Mouse (Mus musculus) spleen, adult 2 months (tissue): Measurements from ENCODE around the gene Clasrp. TPM values are rescaled to one million over a fixed set of nuclear protein-coding genes. Genes with fewer than 3 reads are reported as not detected.

ENCODE experiments used
- DNase-seq, 2 experiments: peaks; one replicate each; pipeline versions ENCODE4 v3.0.0 to v3.0.0-alpha.2; 2012 to 2021; ENCODE audit warnings: low spot score in 2 of 2, low read depth in 1 of 2
- H3K27ac ChIP-seq: fragments of 200-500 bp; 2 replicates; pipeline ENCODE4 v1.5.1; 2012; ENCODE audit warnings: low read length, inconsistent platforms; ENCODE audit not compliant: insufficient read depth
- H3K27me3 ChIP-seq: fragments of 200-500 bp; 2 replicates; pipeline ENCODE4 v1.6.1; 2012; ENCODE audit warnings: mild to moderate bottlenecking, moderate library complexity, low read length, inconsistent platforms; ENCODE audit not compliant: control insufficient read depth, insufficient read depth
- H3K36me3 ChIP-seq: fragments of 200-500 bp; 2 replicates; pipeline ENCODE4 v1.6.1; 2012; ENCODE audit warnings: mild to moderate bottlenecking, low read length, inconsistent platforms; ENCODE audit not compliant: control insufficient read depth, insufficient read depth
- H3K4me1 ChIP-seq: fragments of 200-500 bp; 2 replicates; pipeline ENCODE4 v1.6.1; 2011; ENCODE audit warnings: inconsistent platforms; ENCODE audit not compliant: control insufficient read depth, insufficient read depth, insufficient read length
- H3K4me3 ChIP-seq: fragments of 200-500 bp; 2 replicates; pipeline ENCODE4 v1.5.1; 2011; ENCODE audit warnings: mild to moderate bottlenecking, inconsistent platforms; ENCODE audit not compliant: insufficient read depth, insufficient read length; ENCODE audit errors: extremely low read depth
- CTCF ChIP-seq: fragments of 200-500 bp; IDR thresholded peaks from 2 replicates; pipeline ENCODE4 v1.5.1; 2011; ENCODE audit warnings: mild to moderate bottlenecking, inconsistent platforms; ENCODE audit not compliant: insufficient read depth, insufficient read length, insufficient replicate concordance; ENCODE audit errors: extremely low read depth
- POLR2A ChIP-seq: fragments of 200-500 bp; IDR thresholded peaks from 2 replicates; pipeline ENCODE4 v1.6.1; 2011; ENCODE audit warnings: low read depth, low read length, inconsistent platforms
- WGBS: fragments of 180-500 bp; shearing (Covaris S2); methylation state at CpG from one replicate; pipeline ENCODE4 v1.1.7; 2018; 5-methylcytosine and 5-hydroxymethylcytosine counted together
- polyA plus RNA-seq: library from polyadenylated mRNA; depleted of rRNA; stranded (reverse); fragments of >200 nt; gene quantifications from 2 replicates; pipeline ENCODE4 v1.2.3, GENCODE M21; 2012

Clasrp gene
- polyA plus RNA-seq, 1 experiment, result 102 TPM

- no peak overlapping the region for H3K27ac ChIP-seq
- peaks cover 2% of the 10 kb centered on the region; the same call in 1 of the 2 replicates for H3K36me3 ChIP-seq
- H3K4me3 ChIP-seq, result no peak overlapping the region
Measured at GRCm38 (mm10) chr7:19557982-19558900, 46.0 kb downstream of the Clasrp start.

DNA sequence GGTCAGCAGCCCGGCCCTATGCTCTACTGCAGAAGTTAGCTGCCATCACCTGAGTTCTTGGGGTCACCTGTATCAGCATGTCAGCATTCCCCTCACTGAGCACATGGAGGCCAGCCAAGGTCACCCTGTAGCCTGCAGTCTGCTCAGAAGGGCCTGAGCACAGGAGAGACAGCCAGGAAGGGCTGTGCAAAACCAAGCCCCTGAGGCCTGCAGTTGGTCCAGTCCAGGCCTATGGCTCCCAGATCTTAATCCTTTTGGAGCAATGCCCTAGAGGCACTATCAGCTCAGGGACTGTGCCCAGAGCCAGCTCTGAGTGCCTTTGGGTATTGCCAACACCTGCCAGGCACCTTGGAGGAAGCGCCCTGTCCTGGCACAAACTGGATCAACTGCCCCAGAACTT is 47.2 kb downstream of the Clasrp start:
- WGBS, result 87% methylated on average over 2 of the region's 2 CpGs
- Histone ChIP-seq H3K27me3 (no peaks in the 10 kb centered on the region), H3K4me3 (no peak overlapping the region), H3K36me3 (peaks cover 2% of the 10 kb centered on the region; the same call in 1 of the 2 replicates), H3K4me1 (peaks cover 8% of the 10 kb centered on the region; the same call in 1 of the 2 replicates), H3K27ac (no peak overlapping the region)
- TF ChIP-seq POLR2A (no peak), CTCF (no peak)
- DNase-seq, result no peak

More at GRCm38 (mm10) chr7:19557982-19558900, 46.0 kb downstream of the Clasrp start:
- Histone ChIP-seq H3K4me1 (peaks cover 14% of the 10 kb centered on the region; the same call in 1 of the 2 replicates), H3K27me3 (no peaks in the 10 kb centered on the region)
- no peak for DNase-seq
- 96% methylated on average over 6 of the region's 6 CpGs for WGBS
- TF ChIP-seq POLR2A (no peak), CTCF (no peak)

GRCm38 (mm10) chr7:19554168-19554567 is 50.1 kb downstream of the Clasrp start:
- no peaks in the 10 kb centered on the region for H3K27me3 ChIP-seq
- H3K27ac ChIP-seq, result no peak overlapping the region
- WGBS, result 88% methylated on average over 1 of the region's 1 CpGs
- no peak for TF ChIP-seq CTCF
- TF ChIP-seq POLR2A, result no peak
- no peaks in the 10 kb centered on the region; the same call in 1 of the 2 replicates for H3K4me1 ChIP-seq
- no peak overlapping the region for H3K4me3 ChIP-seq
- H3K36me3 ChIP-seq, result peaks cover 2% of the 10 kb centered on the region; the same call in 1 of the 2 replicates
- DNase-seq, result no peak

- no peaks in the 10 kb centered on the region for H3K4me1 ChIP-seq
- H3K27ac ChIP-seq, result no peak overlapping the region
- DNase-seq, result no peak
Measured at GRCm38 (mm10) chr7:19552443-19552842, 51.8 kb downstream of the Clasrp start.

DNA sequence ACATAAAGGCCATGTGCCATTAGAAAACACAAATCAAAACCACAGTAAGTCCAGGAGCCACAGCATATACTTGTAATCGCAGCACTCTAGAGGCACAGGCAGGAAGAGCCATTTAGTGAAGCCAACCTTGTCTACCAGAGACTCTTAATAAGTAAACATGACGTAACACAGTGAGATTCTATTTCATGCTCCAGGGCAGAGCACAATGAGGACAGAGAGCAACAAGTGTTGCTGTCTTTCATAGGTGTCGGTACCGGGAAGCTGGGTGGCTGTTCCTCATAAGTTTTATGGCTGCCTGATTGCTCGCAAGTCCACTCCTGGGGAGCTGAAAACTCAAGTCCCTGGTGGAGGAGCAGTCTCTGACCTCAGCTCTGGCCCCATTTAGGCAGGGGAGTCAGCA is 52.7 kb downstream of the Clasrp start:
- TF ChIP-seq CTCF (no peak), POLR2A (no peak)
- Histone ChIP-seq H3K4me3 (no peak overlapping the region), H3K27me3 (no peaks in the 10 kb centered on the region), H3K36me3 (peaks cover 2% of the 10 kb centered on the region; the same call in 1 of the 2 replicates), H3K27ac (no peak overlapping the region), H3K4me1 (no peaks in the 10 kb centered on the region; the same call in 1 of the 2 replicates)
- WGBS, result 92% methylated on average over 5 of the region's 5 CpGs
- DNase-seq, result no peak

More at GRCm38 (mm10) chr7:19552443-19552842, 51.8 kb downstream of the Clasrp start:
- TF ChIP-seq POLR2A (no peak), CTCF (no peak)
- 42% methylated on average over 2 of the region's 2 CpGs for WGBS
- peaks cover 2% of the 10 kb centered on the region; the same call in 1 of the 2 replicates for H3K36me3 ChIP-seq
- no peak overlapping the region for H3K4me3 ChIP-seq
- H3K27me3 ChIP-seq, result no peaks in the 10 kb centered on the region

GRCm38 (mm10) chr7:19549394-19549793 is 54.9 kb downstream of the Clasrp start:
- no peaks in the 10 kb centered on the region for H3K27me3 ChIP-seq
- DNase-seq, result no peak
- H3K4me1 ChIP-seq, result peaks cover 3% of the 10 kb centered on the region; the same call in 1 of the 2 replicates
- TF ChIP-seq POLR2A, result no peak
- no peak for TF ChIP-seq CTCF
- H3K4me3 ChIP-seq, result no peak overlapping the region
- 75% methylated on average over 10 of the region's 10 CpGs for WGBS
- 0 out of 2 replicates have a peak, but pooled peaks cover 2% of the 10 kb centered on the region for H3K36me3 ChIP-seq
- no peak overlapping the region for H3K27ac ChIP-seq
